Mouse (Mus musculus): ENCODE results near the gene Dnaja2. TPM values are rescaled to one million over a fixed set of nuclear protein-coding genes. Genes with fewer than 3 reads are reported as not detected.

Dnaja2 gene
- polyA plus RNA-seq, 1 experiment from 2014 or later = 98.1 TPM

DNA sequence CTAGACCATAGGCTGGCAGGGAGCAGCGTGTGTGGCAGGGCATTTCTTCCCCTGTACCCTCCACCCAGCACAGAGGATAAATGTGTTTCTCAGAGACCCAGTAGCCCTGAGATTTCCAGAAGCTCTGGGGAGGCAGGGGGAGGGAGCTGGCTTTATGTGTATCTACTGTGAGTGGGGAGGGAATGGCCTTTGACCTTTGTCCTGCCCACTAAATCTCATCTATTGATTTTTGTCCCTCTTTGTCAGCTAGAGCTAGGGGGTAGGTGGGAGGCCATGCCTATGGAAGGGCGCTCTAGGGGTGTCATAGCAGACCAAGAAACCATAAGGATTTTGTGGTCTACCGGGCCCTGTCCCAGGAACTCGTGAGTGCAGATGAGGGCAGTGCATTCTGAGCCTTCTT is 48.5 kb downstream of the Dnaja2 start:
- TF ChIP-seq CTCF (IDR thresholded peaks at IDR 0.05; ENCODE audit: low read depth) (no peak), EP300 (optimal IDR thresholded peaks at IDR 0.05) (no peak)
- DNase-seq (ENCODE audit: low spot score) = no peak
- H3K9me3 ChIP-seq (ENCODE audit: control insufficient read depth, low read length) = no peaks in the 10 kb centered on the region
- WGBS = 83% methylated on average over 4 of the region's 4 CpGs
- H3K4me1 ChIP-seq (replicated peaks; ENCODE audit: control insufficient read depth, insufficient read depth) = no peaks in the 10 kb centered on the region
- no peak overlapping the region for H3K9ac ChIP-seq (ENCODE audit: low read length)
- H3K4me3 ChIP-seq (ENCODE audit: low read depth, low read length) = no peak overlapping the region
- H3K36me3 ChIP-seq (ENCODE audit: control insufficient read depth, insufficient read depth, low read length) = no peaks in the 10 kb centered on the region
- ATAC-seq (ENCODE audit: low FRiP score, low TSS enrichment) = no peak
- no peak overlapping the region for H3K4me2 ChIP-seq (replicated peaks; ENCODE audit: low read depth)
- no peaks in the 10 kb centered on the region for H3K27me3 ChIP-seq (ENCODE audit: control insufficient read depth, insufficient read depth, low read length)
- no peak overlapping the region for H3K27ac ChIP-seq (replicated peaks)

DNA sequence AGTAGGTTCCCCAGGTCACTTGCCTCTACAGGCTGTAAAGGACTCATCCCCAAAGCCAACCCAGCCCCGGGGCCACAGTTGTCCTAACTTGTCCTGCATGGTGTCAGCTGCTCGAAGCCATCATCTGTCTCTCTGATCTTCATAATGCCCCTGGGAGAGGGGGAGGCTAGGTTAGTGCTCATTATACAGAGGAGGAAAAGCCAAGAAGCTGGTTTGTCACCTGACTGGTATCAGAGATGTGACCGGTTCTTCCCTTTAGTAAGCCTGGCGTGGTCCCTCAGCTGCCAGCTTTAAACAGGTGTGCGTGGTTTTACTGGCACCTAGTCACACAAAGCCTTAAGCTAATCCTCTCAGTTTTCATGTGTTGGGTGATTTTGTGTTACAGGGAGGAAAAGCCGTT is 50.4 kb downstream of the Dnaja2 start:
- WGBS = 67% methylated on average over 6 of the region's 6 CpGs
- DNase-seq (ENCODE audit: low spot score) (no peak), ATAC-seq (ENCODE audit: low FRiP score, low TSS enrichment) (no peak)
- Histone ChIP-seq H3K9me3 (ENCODE audit: control insufficient read depth, low read length) (no peaks in the 10 kb centered on the region), H3K27ac (replicated peaks) (no peak overlapping the region), H3K27me3 (ENCODE audit: control insufficient read depth, insufficient read depth, low read length) (no peaks in the 10 kb centered on the region), H3K4me1 (replicated peaks; ENCODE audit: control insufficient read depth, insufficient read depth) (no peaks in the 10 kb centered on the region), H3K9ac (ENCODE audit: low read length) (no peak overlapping the region), H3K36me3 (ENCODE audit: control insufficient read depth, insufficient read depth, low read length) (no peaks in the 10 kb centered on the region), H3K4me3 (ENCODE audit: low read depth, low read length) (no peak overlapping the region), H3K4me2 (replicated peaks; ENCODE audit: low read depth) (no peak overlapping the region)
- TF ChIP-seq EP300 (optimal IDR thresholded peaks at IDR 0.05) (no peak), CTCF (IDR thresholded peaks at IDR 0.05; ENCODE audit: low read depth) (no peak)

- 68% methylated on average over 3 of the region's 3 CpGs for WGBS
- no peak overlapping the region for H3K4me2 ChIP-seq (replicated peaks; ENCODE audit: low read depth)
- no peaks in the 10 kb centered on the region for H3K4me1 ChIP-seq (replicated peaks; ENCODE audit: control insufficient read depth, insufficient read depth)
- no peaks in the 10 kb centered on the region for H3K27me3 ChIP-seq (ENCODE audit: control insufficient read depth, insufficient read depth, low read length)
- TF ChIP-seq CTCF (IDR thresholded peaks at IDR 0.05; ENCODE audit: low read depth) = no peak
- TF ChIP-seq EP300 (optimal IDR thresholded peaks at IDR 0.05) = no peak
- no peaks in the 10 kb centered on the region for H3K36me3 ChIP-seq (ENCODE audit: control insufficient read depth, insufficient read depth, low read length)
- no peaks in the 10 kb centered on the region for H3K9me3 ChIP-seq (ENCODE audit: control insufficient read depth, low read length)
- H3K4me3 ChIP-seq (ENCODE audit: low read depth, low read length) = no peak overlapping the region
- H3K27ac ChIP-seq (replicated peaks) = no peak overlapping the region
- H3K9ac ChIP-seq (ENCODE audit: low read length) = no peak overlapping the region
- no peak for DNase-seq (ENCODE audit: low spot score)
- no peak for ATAC-seq (ENCODE audit: low FRiP score, low TSS enrichment)
Observed at GRCm38 (mm10) chr8:85503065-85503464, 52.1 kb downstream of the Dnaja2 start.

DNA sequence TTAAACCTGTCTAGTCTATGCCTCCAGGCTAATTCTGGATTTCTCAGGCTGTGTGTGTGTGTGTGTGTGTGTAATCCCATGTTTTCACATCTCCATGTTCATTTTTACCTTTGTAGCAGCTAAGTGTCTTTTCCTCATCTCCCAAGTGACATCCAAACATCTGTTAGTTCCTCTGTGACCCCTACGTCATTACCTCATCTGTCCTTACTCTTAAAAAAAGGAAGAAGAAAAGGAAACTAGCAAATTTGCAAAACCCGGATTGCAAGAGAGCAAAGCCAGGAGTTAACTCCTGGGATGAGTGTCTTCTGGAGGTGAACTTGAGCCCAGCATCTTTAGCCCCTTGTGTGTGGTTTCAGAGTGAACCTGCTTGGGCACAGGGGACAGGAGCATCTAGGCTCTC is 52.8 kb downstream of the Dnaja2 start:
- Histone ChIP-seq H3K4me2 (replicated peaks; ENCODE audit: low read depth) (no peak overlapping the region), H3K9me3 (ENCODE audit: control insufficient read depth, low read length) (no peaks in the 10 kb centered on the region), H3K4me3 (ENCODE audit: low read depth, low read length) (no peak overlapping the region), H3K9ac (ENCODE audit: low read length) (no peak overlapping the region), H3K4me1 (replicated peaks; ENCODE audit: control insufficient read depth, insufficient read depth) (no peaks in the 10 kb centered on the region), H3K27ac (replicated peaks) (no peak overlapping the region), H3K36me3 (ENCODE audit: control insufficient read depth, insufficient read depth, low read length) (no peaks in the 10 kb centered on the region), H3K27me3 (ENCODE audit: control insufficient read depth, insufficient read depth, low read length) (no peaks in the 10 kb centered on the region)
- no peak for DNase-seq (ENCODE audit: low spot score)
- no peak for TF ChIP-seq CTCF (IDR thresholded peaks at IDR 0.05; ENCODE audit: low read depth)
- no peak for TF ChIP-seq EP300 (optimal IDR thresholded peaks at IDR 0.05)
- ATAC-seq (ENCODE audit: low FRiP score, low TSS enrichment) = no peak
- 65% methylated on average over 2 of the region's 2 CpGs for WGBS

GRCm38 (mm10) chr8:85500955-85501685 is 54.0 kb downstream of the Dnaja2 start:
- no peak for ATAC-seq (ENCODE audit: low FRiP score, low TSS enrichment)
- H3K27me3 ChIP-seq (ENCODE audit: control insufficient read depth, insufficient read depth, low read length) = no peaks in the 10 kb centered on the region
- peak overlapping the region; percentile 30; the same call in 1 of the 2 replicates for H3K27ac ChIP-seq (replicated peaks)
- H3K9ac ChIP-seq (ENCODE audit: low read length) = no peak overlapping the region; the same call in 1 of the 2 replicates
- H3K36me3 ChIP-seq (ENCODE audit: control insufficient read depth, insufficient read depth, low read length) = no peaks in the 10 kb centered on the region
- H3K4me1 ChIP-seq (replicated peaks; ENCODE audit: control insufficient read depth, insufficient read depth) = no peaks in the 10 kb centered on the region
- TF ChIP-seq EP300 (optimal IDR thresholded peaks at IDR 0.05) = no peak
- TF ChIP-seq CTCF (IDR thresholded peaks at IDR 0.05; ENCODE audit: low read depth) = no peak
- H3K9me3 ChIP-seq (ENCODE audit: control insufficient read depth, low read length) = no peaks in the 10 kb centered on the region
- 69% methylated on average over 11 of the region's 11 CpGs for WGBS
- H3K4me3 ChIP-seq (ENCODE audit: low read depth, low read length) = no peak overlapping the region
- H3K4me2 ChIP-seq (replicated peaks; ENCODE audit: low read depth) = no peak overlapping the region
- no peak for DNase-seq (ENCODE audit: low spot score)

GRCm38 (mm10) chr8:85500460-85500859 is 54.7 kb downstream of the Dnaja2 start:
- Histone ChIP-seq H3K4me3 (ENCODE audit: low read depth, low read length) (no peak overlapping the region), H3K9me3 (ENCODE audit: control insufficient read depth, low read length) (no peaks in the 10 kb centered on the region), H3K27me3 (ENCODE audit: control insufficient read depth, insufficient read depth, low read length) (no peaks in the 10 kb centered on the region), H3K4me1 (replicated peaks; ENCODE audit: control insufficient read depth, insufficient read depth) (no peaks in the 10 kb centered on the region), H3K27ac (replicated peaks) (peak overlapping the region; percentile 30; the same call in 1 of the 2 replicates), H3K9ac (ENCODE audit: low read length) (no peak overlapping the region), H3K4me2 (replicated peaks; ENCODE audit: low read depth) (no peak overlapping the region), H3K36me3 (ENCODE audit: control insufficient read depth, insufficient read depth, low read length) (no peaks in the 10 kb centered on the region)
- WGBS = 79% methylated on average over 10 of the region's 10 CpGs
- TF ChIP-seq CTCF (IDR thresholded peaks at IDR 0.05; ENCODE audit: low read depth) = no peak
- no peak for TF ChIP-seq EP300 (optimal IDR thresholded peaks at IDR 0.05)
- no peak for DNase-seq (ENCODE audit: low spot score)
- ATAC-seq (ENCODE audit: low FRiP score, low TSS enrichment) = peak; percentile 36

Measured in stomach, postnatal 0 days (tissue).